Mouse (Mus musculus): ENCODE results near the gene Btbd19. TPM values are rescaled to one million over a fixed set of nuclear protein-coding genes. Genes with fewer than 3 reads are reported as not detected.

The Btbd19 gene
- polyA plus RNA-seq, 1 experiment: 4.8 TPM

- Histone ChIP-seq H3K27ac (ENCODE audit: insufficient read depth, low read depth, low read length) (no peak overlapping the region), H3K4me1 (ENCODE audit: control insufficient read depth, insufficient read depth, low read length) (peaks cover 24% of the 10 kb centered on the region)
These were observed 13.0 kb upstream of the Btbd19 start for GRCm38 (mm10) chr4:117138295-117139216.

GRCm38 (mm10) chr4:117136034-117136433 lies 10.5 kb upstream of the Btbd19 start:
- H3K4me1 ChIP-seq (ENCODE audit: control insufficient read depth, insufficient read depth, low read length): peaks cover 29% of the 10 kb centered on the region
- H3K4me3 ChIP-seq (ENCODE audit: insufficient read depth, low read length): peak overlapping the region; percentile 29
- no peak for TF ChIP-seq CTCF (IDR thresholded peaks at IDR 0.05; ENCODE audit: low read depth, low read length)
- TF ChIP-seq POLR2A (IDR thresholded peaks at IDR 0.05; ENCODE audit: borderline replicate concordance, low read depth, low read length): no peak
- H3K27ac ChIP-seq (ENCODE audit: insufficient read depth, low read depth, low read length): peak overlapping the region; percentile 58

More at GRCm38 (mm10) chr4:117138295-117139216, 13.0 kb upstream of the Btbd19 start:
- TF ChIP-seq POLR2A (IDR thresholded peaks at IDR 0.05; ENCODE audit: borderline replicate concordance, low read depth, low read length): no peak
- no peak for TF ChIP-seq CTCF (IDR thresholded peaks at IDR 0.05; ENCODE audit: low read depth, low read length)
- no peak overlapping the region for H3K4me3 ChIP-seq (ENCODE audit: insufficient read depth, low read length)

GRCm38 (mm10) chr4:117134601-117134995 lies 9.1 kb upstream of the Btbd19 start:
- H3K4me3 ChIP-seq (ENCODE audit: insufficient read depth, low read length): no peak overlapping the region
- TF ChIP-seq CTCF (IDR thresholded peaks at IDR 0.05; ENCODE audit: low read depth, low read length) (no peak), POLR2A (IDR thresholded peaks at IDR 0.05; ENCODE audit: borderline replicate concordance, low read depth, low read length) (no peak)
- no peak overlapping the region for H3K27ac ChIP-seq (ENCODE audit: insufficient read depth, low read depth, low read length)
- H3K4me1 ChIP-seq (ENCODE audit: control insufficient read depth, insufficient read depth, low read length): peaks cover 29% of the 10 kb centered on the region

GRCm38 (mm10) chr4:117133817-117134600 lies 8.5 kb upstream of the Btbd19 start, which contains the start of gene Plk3:
Gene Plk3, minus strand, starts transcription at chr4:117133963.
- H3K4me1 ChIP-seq (ENCODE audit: control insufficient read depth, insufficient read depth, low read length): peaks cover 29% of the 10 kb centered on the region
- H3K4me3 ChIP-seq (ENCODE audit: insufficient read depth, low read length): peak within 1 kb of the TSS; percentile 71
- H3K27ac ChIP-seq (ENCODE audit: insufficient read depth, low read depth, low read length): no peak within 1 kb of the TSS
- no peak for TF ChIP-seq CTCF (IDR thresholded peaks at IDR 0.05; ENCODE audit: low read depth, low read length)
- no peak for TF ChIP-seq POLR2A (IDR thresholded peaks at IDR 0.05; ENCODE audit: borderline replicate concordance, low read depth, low read length)

- Histone ChIP-seq H3K27ac (ENCODE audit: insufficient read depth, low read depth, low read length) (no peak overlapping the region), H3K4me3 (ENCODE audit: insufficient read depth, low read length) (peak overlapping the region; percentile 71), H3K4me1 (ENCODE audit: control insufficient read depth, insufficient read depth, low read length) (peaks cover 29% of the 10 kb centered on the region)
- TF ChIP-seq POLR2A (IDR thresholded peaks at IDR 0.05; ENCODE audit: borderline replicate concordance, low read depth, low read length) (no peak), CTCF (IDR thresholded peaks at IDR 0.05; ENCODE audit: low read depth, low read length) (no peak)
These were observed 7.9 kb upstream of the Btbd19 start for GRCm38 (mm10) chr4:117133366-117133796.

- Histone ChIP-seq H3K27ac (ENCODE audit: insufficient read depth, low read depth, low read length) (no peak overlapping the region), H3K4me3 (ENCODE audit: insufficient read depth, low read length) (peak overlapping the region; percentile 71; the same call in 1 of the 2 replicates), H3K4me1 (ENCODE audit: control insufficient read depth, insufficient read depth, low read length) (peaks cover 29% of the 10 kb centered on the region)
- TF ChIP-seq CTCF (IDR thresholded peaks at IDR 0.05; ENCODE audit: low read depth, low read length): no peak
- TF ChIP-seq POLR2A (IDR thresholded peaks at IDR 0.05; ENCODE audit: borderline replicate concordance, low read depth, low read length): no peak
These were observed 7.2 kb upstream of the Btbd19 start for GRCm38 (mm10) chr4:117132794-117133143.

GRCm38 (mm10) chr4:117131890-117132793 lies 6.6 kb upstream of the Btbd19 start:
- TF ChIP-seq CTCF (IDR thresholded peaks at IDR 0.05; ENCODE audit: low read depth, low read length) (no peak), POLR2A (IDR thresholded peaks at IDR 0.05; ENCODE audit: borderline replicate concordance, low read depth, low read length) (no peak)
- 0 out of 2 replicates have a peak overlapping the region, but pooled peaks have one; percentile 71 for H3K4me3 ChIP-seq (ENCODE audit: insufficient read depth, low read length)
- H3K27ac ChIP-seq (ENCODE audit: insufficient read depth, low read depth, low read length): no peak overlapping the region
- H3K4me1 ChIP-seq (ENCODE audit: control insufficient read depth, insufficient read depth, low read length): peaks cover 35% of the 10 kb centered on the region

- Histone ChIP-seq H3K4me1 (ENCODE audit: control insufficient read depth, insufficient read depth, low read length) (peaks cover 37% of the 10 kb centered on the region), H3K27ac (ENCODE audit: insufficient read depth, low read depth, low read length) (no peak overlapping the region), H3K4me3 (ENCODE audit: insufficient read depth, low read length) (no peak overlapping the region)
- TF ChIP-seq POLR2A (IDR thresholded peaks at IDR 0.05; ENCODE audit: borderline replicate concordance, low read depth, low read length) (no peak), CTCF (IDR thresholded peaks at IDR 0.05; ENCODE audit: low read depth, low read length) (no peak)
These were observed 5.7 kb upstream of the Btbd19 start for GRCm38 (mm10) chr4:117131198-117131597.

GRCm38 (mm10) chr4:117130790-117131189 lies 5.3 kb upstream of the Btbd19 start:
- H3K4me3 ChIP-seq (ENCODE audit: insufficient read depth, low read length): no peak overlapping the region
- peaks cover 35% of the 10 kb centered on the region for H3K4me1 ChIP-seq (ENCODE audit: control insufficient read depth, insufficient read depth, low read length)
- no peak overlapping the region for H3K27ac ChIP-seq (ENCODE audit: insufficient read depth, low read depth, low read length)
- TF ChIP-seq CTCF (IDR thresholded peaks at IDR 0.05; ENCODE audit: low read depth, low read length) (no peak), POLR2A (IDR thresholded peaks at IDR 0.05; ENCODE audit: borderline replicate concordance, low read depth, low read length) (no peak)

All from bone marrow macrophage, adult 2 months (primary cell).